Mouse (Mus musculus): ENCODE measurements around the gene Ctdspl.

GRCm38 (mm10) chr9:118950061-118950460, 23.8 kb downstream of the Ctdspl start:
- TF ChIP-seq CTCF (IDR thresholded peaks at IDR 0.05; ENCODE audit: low read depth) (no peak), EP300 (IDR thresholded peaks at IDR 0.05; ENCODE audit: low read depth) (no peak)
